Mouse (Mus musculus) intestine, postnatal 0 days (tissue): ENCODE measurements around the gene Tpcn2. TPM values are rescaled to one million over a fixed set of nuclear protein-coding genes. Genes with fewer than 3 reads are reported as not detected.

Experiments used
- ATAC-seq: fragments of 200-750 bp; cut with Nextera tagmentation; 2 replicates; pipeline ENCODE4 v1.8.0; 2017; ENCODE audit warnings: mild to moderate bottlenecking, moderate TSS enrichment, moderate library complexity
- H3K27ac ChIP-seq: fragments of 300-500 bp; sonication (generic); 2 replicates; pipeline ENCODE4 v1.5.1; 2014; ENCODE audit warnings: mild to moderate bottlenecking, low read depth, low read length, moderate library complexity
- H3K27me3 ChIP-seq: fragments of 300-500 bp; sonication (generic); replicated peaks from 2 replicates; pipeline ENCODE4 v1.6.1; 2014; ENCODE audit warnings: low read length, mixed read lengths; ENCODE audit not compliant: control insufficient read depth, insufficient read depth
- H3K36me3 ChIP-seq: fragments of 300-500 bp; sonication (generic); 2 replicates; pipeline ENCODE4 v1.6.1; 2014; ENCODE audit warnings: mild to moderate bottlenecking, moderate library complexity; ENCODE audit not compliant: control insufficient read depth, insufficient read depth
- H3K4me1 ChIP-seq: fragments of 300-500 bp; sonication (generic); replicated peaks from 2 replicates; pipeline ENCODE4 v1.6.1; 2014; ENCODE audit warnings: antibody characterized with exemption, low read length, mixed read lengths; ENCODE audit not compliant: control insufficient read depth, insufficient read depth
- H3K4me2 ChIP-seq: fragments of 300-500 bp; sonication (generic); replicated peaks from 2 replicates; pipeline ENCODE4 v1.6.1; 2014; ENCODE audit warnings: low read depth, mild to moderate bottlenecking, moderate library complexity
- H3K4me3 ChIP-seq: fragments of 300-500 bp; sonication (generic); 2 replicates; pipeline ENCODE4 v1.5.1; 2014; ENCODE audit warnings: low read depth, low read length
- H3K9ac ChIP-seq: fragments of 300-500 bp; sonication (generic); 2 replicates; pipeline ENCODE4 v1.6.1; 2014; ENCODE audit warnings: mild to moderate bottlenecking, low read depth, low read length
- H3K9me3 ChIP-seq: fragments of 300-500 bp; sonication (generic); 2 replicates; pipeline ENCODE4 v1.6.1; 2016; ENCODE audit warnings: mixed run types; ENCODE audit not compliant: control insufficient read depth
- CTCF ChIP-seq: sonication (generic); IDR thresholded peaks from 2 replicates; pipeline ENCODE4 v1.5.1; 2016; ENCODE audit warnings: low read depth, mild to moderate bottlenecking, control low read depth, antibody characterized with exemption, moderate library complexity
- WGBS: fragments of 180-500 bp; shearing (Covaris S2); extraction: QIAGEN DNeasy Blood & Tissue Kit; methylation state at CpG from one replicate; pipeline ENCODE4 v1.1.7; 2014; 5-methylcytosine and 5-hydroxymethylcytosine counted together
- polyA plus RNA-seq: library from polyadenylated mRNA; unstranded; fragments of >200 nt; fragmentation: Nextera tagmentation; extraction: Ambion mirVana; gene quantifications from 2 replicates; pipeline ENCODE4 v1.2.1, GENCODE M21; 2015

Tpcn2 gene
- polyA plus RNA-seq, 1 experiment from 2014 or later, result 7.6 TPM

- Histone ChIP-seq H3K4me1 (no peaks in the 10 kb centered on the region), H3K9ac (no peak overlapping the region), H3K27me3 (no peaks in the 10 kb centered on the region), H3K36me3 (no peaks in the 10 kb centered on the region), H3K4me3 (no peak overlapping the region), H3K9me3 (no peaks in the 10 kb centered on the region), H3K27ac (no peak overlapping the region), H3K4me2 (no peak overlapping the region)
- ATAC-seq, result no peak
- 89% methylated on average over 4 of the region's 4 CpGs for WGBS
- TF ChIP-seq CTCF, result no peak
Measured at GRCm38 (mm10) chr7:145136831-145137230, 147.0 kb downstream of the Tpcn2 start.

Other genes with a start within 250 kb of the Tpcn2 start
- 0.33 and 0.86 TPM in 2 replicates for gene 1810010D01Rik, start 75.9 kb downstream of the Tpcn2 start, polyA plus RNA-seq
- gene Mrgprf, start 16.8 kb upstream of the Tpcn2 start, polyA plus RNA-seq, result 3.5 and 4.3 TPM in 2 replicates
- not detected in 2 replicates for gene Mrgprd, start 30.8 kb upstream of the Tpcn2 start, polyA plus RNA-seq